Mouse (Mus musculus) cerebral cortex, adult 2 months (tissue): ENCODE results near the gene Gm3573.

Experiments
- WGBS: fragments of 180-500 bp; shearing (Covaris S2); methylation state at CpG from one replicate; pipeline ENCODE4 v1.1.7; 2018; 5-methylcytosine and 5-hydroxymethylcytosine counted together

The Gm3573 gene

DNA sequence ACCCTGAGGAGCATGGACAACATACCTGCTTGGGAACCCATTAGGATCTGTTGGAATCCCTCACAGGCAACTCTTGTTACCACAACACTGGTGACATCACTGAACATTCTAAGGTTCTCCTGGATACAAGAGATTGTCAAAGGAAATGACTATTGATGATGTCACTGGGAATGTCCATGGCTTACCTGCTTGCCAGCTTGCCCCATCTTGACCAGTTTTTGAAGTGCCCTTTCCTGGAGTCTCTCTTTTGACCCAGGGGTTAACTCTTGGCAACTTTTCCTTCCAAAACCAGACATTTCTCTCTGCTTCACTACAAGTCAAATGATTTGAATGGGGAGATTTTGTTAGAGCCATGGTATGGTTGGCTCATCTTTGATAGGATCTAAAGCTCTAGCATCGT is at the start of gene Gm3573:
Gene Gm3573 (minus strand): TSS at position 101 of the 400 bp plus-strand sequence.
- WGBS = no CpG with 5 or more reads among the region's 1 CpGs

DNA sequence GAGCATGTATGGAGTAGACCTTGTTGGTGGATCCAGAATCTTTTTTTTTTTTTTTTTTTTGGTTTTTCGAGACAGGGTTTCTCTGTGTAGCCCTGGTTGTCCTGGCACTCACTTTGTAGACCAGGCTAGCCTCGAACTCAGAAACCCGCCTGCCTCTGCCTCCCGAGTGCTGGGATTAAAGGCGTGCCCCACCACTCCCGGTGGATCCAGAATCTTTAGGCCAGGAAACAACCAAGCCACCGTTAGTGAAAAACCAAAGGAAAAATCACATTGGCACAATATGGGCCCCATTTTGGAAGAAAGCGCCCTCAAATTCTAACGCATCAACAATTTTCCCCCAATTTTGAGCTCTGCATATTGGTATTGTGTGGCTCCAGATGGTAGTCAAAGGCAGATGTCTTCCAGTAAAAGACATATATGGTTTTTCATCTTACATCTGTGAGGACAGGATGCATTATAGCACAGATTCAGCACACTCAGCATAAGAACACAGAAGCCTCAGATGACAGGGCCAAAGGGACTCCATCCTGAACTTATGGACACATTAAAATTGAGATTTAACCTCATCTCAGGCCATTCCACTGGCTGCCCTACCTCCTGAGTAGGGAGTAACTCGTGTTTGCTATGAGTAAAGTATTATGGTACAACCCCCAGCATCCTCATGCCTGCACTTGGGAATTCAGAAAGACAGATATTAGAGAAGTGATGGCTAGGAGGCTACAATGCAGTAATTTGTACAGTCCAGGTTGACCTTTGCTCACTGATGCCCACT is 26.4 kb upstream of the Gm3573 start:
- 77% methylated on average over 9 of the region's 10 CpGs for WGBS

DNA sequence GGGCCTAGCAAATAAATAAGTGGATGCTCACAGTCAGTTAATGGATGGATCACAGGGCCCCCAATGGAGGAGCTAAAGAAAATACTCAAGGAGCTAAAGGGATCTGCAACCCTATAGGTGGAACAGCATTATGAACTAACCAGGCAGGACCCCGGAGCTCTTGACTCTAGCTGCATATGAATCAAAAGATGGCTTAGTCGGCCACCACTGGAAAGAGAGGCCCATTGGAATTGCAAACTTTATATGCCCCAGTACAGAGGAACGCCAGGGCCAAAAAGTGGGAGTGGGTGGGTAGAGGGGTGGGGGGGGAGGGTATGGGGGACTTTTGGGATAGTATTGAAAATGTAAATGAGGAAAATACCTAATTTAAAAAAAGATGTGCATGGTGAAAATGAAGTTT is 6.7 kb downstream of the Gm3573 start:
- 81% methylated on average over 3 of the region's 3 CpGs for WGBS

DNA sequence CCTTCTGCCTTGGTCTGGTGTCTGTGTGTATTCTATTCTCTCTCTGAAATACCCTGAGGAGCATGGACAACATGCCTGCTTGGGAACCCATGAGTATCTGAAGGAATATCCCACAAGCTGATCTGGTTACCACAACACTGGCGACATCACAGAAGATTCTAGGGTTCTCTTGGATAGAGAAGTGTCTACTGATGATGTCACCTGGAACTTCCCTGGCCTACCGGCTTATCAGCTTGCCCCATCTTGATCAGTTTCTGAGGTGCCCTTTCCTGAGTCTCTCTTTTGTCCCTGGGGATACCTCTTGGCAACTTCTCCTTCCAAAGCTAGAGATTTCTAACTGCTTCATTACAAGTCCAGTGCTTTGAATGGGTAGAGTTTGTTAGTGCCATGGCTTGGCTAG is 28.1 kb downstream of the Gm3573 start, which contains the start of gene Gm17027:
Gene Gm17027 (minus strand): TSS at position 101 of the 400 bp plus-strand sequence.
- WGBS = 86% methylated on average over 2 of the region's 2 CpGs
